Mouse (Mus musculus): Measurements from ENCODE around the gene Cdc37. TPM values are rescaled to one million over a fixed set of nuclear protein-coding genes. Genes with fewer than 3 reads are reported as not detected.

The Cdc37 gene
- polyA plus RNA-seq, 1 experiment from 2014 or later: 328 TPM

GRCm38 (mm10) chr9:21107607-21108237 is 42.1 kb downstream of the Cdc37 start:
- no peak overlapping the region for H3K4me3 ChIP-seq
- 41% methylated on average over 23 of the region's 23 CpGs for WGBS
- no peak overlapping the region for H3K4me2 ChIP-seq
- H3K4me1 ChIP-seq: no peaks in the 10 kb centered on the region
- H3K27me3 ChIP-seq: no peaks in the 10 kb centered on the region
- no peak overlapping the region for H3K9ac ChIP-seq
- H3K9me3 ChIP-seq: no peaks in the 10 kb centered on the region
- peaks cover 19% of the 10 kb centered on the region for H3K36me3 ChIP-seq
- H3K27ac ChIP-seq: no peak overlapping the region
- no peak for ATAC-seq (ENCODE audit: insufficient number of reproducible peaks, insufficient read depth, low FRiP score, low TSS enrichment, low read depth)

- Histone ChIP-seq H3K4me3 (no peak overlapping the region), H3K4me1 (peaks cover 6% of the 10 kb centered on the region), H3K9me3 (no peaks in the 10 kb centered on the region), H3K27ac (no peak overlapping the region), H3K9ac (no peak overlapping the region), H3K27me3 (no peaks in the 10 kb centered on the region), H3K36me3 (peaks cover 21% of the 10 kb centered on the region), H3K4me2 (no peak overlapping the region)
- WGBS: 73% methylated on average over 5 of the region's 5 CpGs
- no peak for ATAC-seq (ENCODE audit: insufficient number of reproducible peaks, insufficient read depth, low FRiP score, low TSS enrichment, low read depth)
Measured at GRCm38 (mm10) chr9:21105760-21106564, 43.8 kb downstream of the Cdc37 start.

- Histone ChIP-seq H3K4me1 (peaks cover 14% of the 10 kb centered on the region), H3K9me3 (no peaks in the 10 kb centered on the region), H3K36me3 (peaks cover 21% of the 10 kb centered on the region), H3K27me3 (no peaks in the 10 kb centered on the region), H3K27ac (no peak overlapping the region), H3K4me2 (no peak overlapping the region), H3K9ac (no peak overlapping the region), H3K4me3 (no peak overlapping the region)
- WGBS: 86% methylated on average over 6 of the region's 6 CpGs
- no peak for ATAC-seq (ENCODE audit: insufficient number of reproducible peaks, insufficient read depth, low FRiP score, low TSS enrichment, low read depth)
Measured at GRCm38 (mm10) chr9:21104814-21105213, 45.0 kb downstream of the Cdc37 start.

GRCm38 (mm10) chr9:21102076-21102475 is 47.7 kb downstream of the Cdc37 start:
- Histone ChIP-seq H3K4me1 (peaks cover 14% of the 10 kb centered on the region), H3K27me3 (no peaks in the 10 kb centered on the region), H3K27ac (no peak overlapping the region), H3K36me3 (peaks cover 13% of the 10 kb centered on the region), H3K9ac (no peak overlapping the region), H3K4me2 (no peak overlapping the region), H3K9me3 (no peaks in the 10 kb centered on the region), H3K4me3 (no peak overlapping the region)
- WGBS: 92% methylated on average over 2 of the region's 2 CpGs
- ATAC-seq (ENCODE audit: insufficient number of reproducible peaks, insufficient read depth, low FRiP score, low TSS enrichment, low read depth): no peak

GRCm38 (mm10) chr9:21100447-21101161 is 49.2 kb downstream of the Cdc37 start:
- peak overlapping the region; percentile 40 for H3K4me2 ChIP-seq
- 35% methylated on average over 15 of the region's 15 CpGs for WGBS
- H3K9me3 ChIP-seq: no peaks in the 10 kb centered on the region
- H3K4me3 ChIP-seq: no peak overlapping the region
- H3K36me3 ChIP-seq: peaks cover 13% of the 10 kb centered on the region; the same call in 1 of the 2 replicates
- no peaks in the 10 kb centered on the region for H3K27me3 ChIP-seq
- no peak for ATAC-seq (ENCODE audit: insufficient number of reproducible peaks, insufficient read depth, low FRiP score, low TSS enrichment, low read depth)
- H3K4me1 ChIP-seq: peaks cover 14% of the 10 kb centered on the region
- peak overlapping the region; percentile 28; the same call in 1 of the 2 replicates for H3K27ac ChIP-seq
- H3K9ac ChIP-seq: peak overlapping the region; percentile 33; the same call in 1 of the 2 replicates

GRCm38 (mm10) chr9:21097793-21098192 is 52.0 kb downstream of the Cdc37 start:
- Histone ChIP-seq H3K4me2 (no peak overlapping the region), H3K27me3 (no peaks in the 10 kb centered on the region), H3K9me3 (no peaks in the 10 kb centered on the region), H3K9ac (no peak overlapping the region), H3K4me3 (no peak overlapping the region), H3K27ac (no peak overlapping the region), H3K36me3 (0 out of 2 replicates have a peak, but pooled peaks cover 3% of the 10 kb centered on the region), H3K4me1 (peaks cover 14% of the 10 kb centered on the region)
- WGBS: 84% methylated on average over 8 of the region's 8 CpGs
- ATAC-seq (ENCODE audit: insufficient number of reproducible peaks, insufficient read depth, low FRiP score, low TSS enrichment, low read depth): no peak

- no peak for ATAC-seq (ENCODE audit: insufficient number of reproducible peaks, insufficient read depth, low FRiP score, low TSS enrichment, low read depth)
- Histone ChIP-seq H3K4me1 (peaks cover 11% of the 10 kb centered on the region), H3K36me3 (no peaks in the 10 kb centered on the region), H3K4me3 (no peak overlapping the region), H3K27me3 (no peaks in the 10 kb centered on the region), H3K9me3 (no peaks in the 10 kb centered on the region), H3K27ac (no peak overlapping the region), H3K9ac (no peak overlapping the region), H3K4me2 (no peak overlapping the region)
- 84% methylated on average over 4 of the region's 4 CpGs for WGBS
Measured at GRCm38 (mm10) chr9:21095958-21096357, 53.8 kb downstream of the Cdc37 start.

GRCm38 (mm10) chr9:21093423-21093822 is 56.4 kb downstream of the Cdc37 start:
- Histone ChIP-seq H3K4me1 (peaks cover 16% of the 10 kb centered on the region), H3K4me3 (no peak overlapping the region), H3K9ac (no peak overlapping the region), H3K9me3 (no peaks in the 10 kb centered on the region), H3K4me2 (no peak overlapping the region), H3K36me3 (peaks cover 14% of the 10 kb centered on the region), H3K27ac (no peak overlapping the region), H3K27me3 (no peaks in the 10 kb centered on the region)
- 96% methylated on average over 9 of the region's 9 CpGs for WGBS
- no peak for ATAC-seq (ENCODE audit: insufficient number of reproducible peaks, insufficient read depth, low FRiP score, low TSS enrichment, low read depth)

GRCm38 (mm10) chr9:21091707-21092320 is 58.0 kb downstream of the Cdc37 start, which contains the start of the genes Gm38431 and Raver1:
Gm38431 (minus strand) TSS chr9:21091997.
Raver1 (minus strand) TSS chr9:21092008.
- ATAC-seq (ENCODE audit: insufficient number of reproducible peaks, insufficient read depth, low FRiP score, low TSS enrichment, low read depth): peak; percentile 98
- Histone ChIP-seq H3K27me3 (no peaks in the 10 kb centered on the region), H3K4me3 (peak within 1 kb of the TSS; percentile 69), H3K9ac (peak within 1 kb of the TSS; percentile 85), H3K4me1 (peaks cover 16% of the 10 kb centered on the region), H3K36me3 (peaks cover 30% of the 10 kb centered on the region), H3K9me3 (no peaks in the 10 kb centered on the region), H3K4me2 (peak within 1 kb of the TSS; percentile 68), H3K27ac (peak within 1 kb of the TSS; percentile 90)
- WGBS: under 1% methylated on average over 54 of the region's 54 CpGs

- 3% methylated on average over 24 of the region's 24 CpGs for WGBS
- Histone ChIP-seq H3K36me3 (peaks cover 36% of the 10 kb centered on the region), H3K4me1 (peaks cover 16% of the 10 kb centered on the region), H3K4me3 (peak overlapping the region; percentile 69), H3K27ac (peak overlapping the region; percentile 90; the same call in 1 of the 2 replicates), H3K9ac (peak overlapping the region; percentile 85), H3K27me3 (no peaks in the 10 kb centered on the region), H3K9me3 (no peaks in the 10 kb centered on the region), H3K4me2 (peak overlapping the region; percentile 68)
- ATAC-seq (ENCODE audit: insufficient number of reproducible peaks, insufficient read depth, low FRiP score, low TSS enrichment, low read depth): no peak
Measured at GRCm38 (mm10) chr9:21090972-21091706, 58.6 kb downstream of the Cdc37 start.
